Mouse (Mus musculus) intestine, embryonic 14.5 days (tissue): Measurements from ENCODE around the gene 5830411N06Rik. TPM values are rescaled to one million over a fixed set of nuclear protein-coding genes. Genes with fewer than 3 reads are reported as not detected.
A peak's percentile ranks its signal among the peaks of the same experiment; 100 is the strongest.

Source experiments
- ATAC-seq: fragments of 200-750 bp; cut with Nextera tagmentation; replicated peaks from 2 replicates; pipeline ENCODE4 v1.8.0; 2017; ENCODE audit warnings: low read depth, moderate number of reproducible peaks, moderate TSS enrichment, moderate library complexity; ENCODE audit not compliant: low FRiP score, low TSS enrichment
- DNase-seq: peaks from one replicate; pipeline ENCODE4 v3.0.0-alpha.2; 2018; ENCODE audit warnings: low spot score
- H3K27ac ChIP-seq: fragments of 300-500 bp; sonication (generic); 2 replicates; pipeline ENCODE4 v1.5.1; 2014; ENCODE audit warnings: low read depth, mild to moderate bottlenecking, control low read depth
- H3K27me3 ChIP-seq: fragments of 300-500 bp; sonication (generic); replicated peaks from 2 replicates; pipeline ENCODE4 v1.6.1; 2014; ENCODE audit warnings: low read length, control low read depth; ENCODE audit not compliant: control insufficient read depth, insufficient read depth
- H3K36me3 ChIP-seq: fragments of 300-500 bp; sonication (generic); 2 replicates; pipeline ENCODE4 v1.6.1; 2014; ENCODE audit warnings: low read length, control low read depth; ENCODE audit not compliant: control insufficient read depth, insufficient read depth
- H3K4me1 ChIP-seq: fragments of 300-500 bp; sonication (generic); replicated peaks from 2 replicates; pipeline ENCODE4 v1.6.1; 2014; ENCODE audit warnings: low read length, control low read depth, mixed read lengths; ENCODE audit not compliant: control insufficient read depth, insufficient read depth
- H3K4me2 ChIP-seq: fragments of 300-500 bp; sonication (generic); 2 replicates; pipeline ENCODE4 v1.6.1; 2014; ENCODE audit warnings: low read length
- H3K4me3 ChIP-seq: fragments of 300-500 bp; sonication (generic); 2 replicates; pipeline ENCODE4 v1.5.1; 2014; ENCODE audit warnings: low read depth, low read length, control low read depth, mixed read lengths
- H3K9ac ChIP-seq: fragments of 300-500 bp; sonication (generic); 2 replicates; pipeline ENCODE4 v1.6.1; 2014; ENCODE audit warnings: mild to moderate bottlenecking, low read length
- H3K9me3 ChIP-seq: fragments of 300-500 bp; sonication (generic); 2 replicates; pipeline ENCODE4 v1.6.1; 2016; ENCODE audit warnings: low read length, control low read depth; ENCODE audit not compliant: control insufficient read depth
- WGBS: fragments of 180-500 bp; shearing (Covaris S2); extraction: QIAGEN DNeasy Blood & Tissue Kit; methylation state at CpG from one replicate; pipeline ENCODE4 v1.1.7; 2014; 5-methylcytosine and 5-hydroxymethylcytosine counted together
- polyA plus RNA-seq: library from polyadenylated mRNA; unstranded; fragments of >200 nt; fragmentation: Nextera tagmentation; extraction: Ambion mirVana; gene quantifications from 2 replicates; pipeline ENCODE4 v1.2.1, GENCODE M21; 2014

The 5830411N06Rik gene
- not detected in 2 replicates for polyA plus RNA-seq

DNA sequence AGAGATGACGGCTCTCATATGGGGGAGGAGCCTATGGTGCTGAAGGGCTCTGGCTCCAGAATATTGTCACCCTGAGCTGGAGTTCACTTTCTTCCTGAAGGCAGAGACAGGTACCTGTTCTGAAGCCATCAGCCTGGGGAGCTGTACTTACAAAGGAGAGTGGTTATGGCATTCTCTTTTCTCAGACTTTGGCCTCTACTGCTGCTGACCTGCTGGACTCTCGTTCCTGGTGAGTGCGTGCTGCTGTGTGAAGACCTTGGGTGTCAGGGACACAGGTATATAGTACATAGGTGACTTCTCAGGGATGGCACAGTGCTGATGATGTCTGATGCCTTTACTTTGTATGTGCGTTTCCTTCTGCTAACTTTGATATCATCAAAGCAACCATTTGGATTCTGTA, at the start of gene 5830411N06Rik:
Gene 5830411N06Rik (plus strand): TSS at position 69 of the 400 bp plus-strand sequence.
- Histone ChIP-seq H3K27me3 (no peaks in the 10 kb centered on the region), H3K4me1 (no peaks in the 10 kb centered on the region), H3K36me3 (no peaks in the 10 kb centered on the region), H3K4me2 (no peak within 1 kb of the TSS), H3K27ac (no peak within 1 kb of the TSS), H3K9me3 (0 out of 2 replicates have a peak, but pooled peaks cover 2% of the 10 kb centered on the region), H3K4me3 (no peak within 1 kb of the TSS), H3K9ac (no peak within 1 kb of the TSS)
- WGBS, result 81% methylated on average over 4 of the region's 4 CpGs
- no peak for ATAC-seq
- peak; percentile 43 for DNase-seq

DNA sequence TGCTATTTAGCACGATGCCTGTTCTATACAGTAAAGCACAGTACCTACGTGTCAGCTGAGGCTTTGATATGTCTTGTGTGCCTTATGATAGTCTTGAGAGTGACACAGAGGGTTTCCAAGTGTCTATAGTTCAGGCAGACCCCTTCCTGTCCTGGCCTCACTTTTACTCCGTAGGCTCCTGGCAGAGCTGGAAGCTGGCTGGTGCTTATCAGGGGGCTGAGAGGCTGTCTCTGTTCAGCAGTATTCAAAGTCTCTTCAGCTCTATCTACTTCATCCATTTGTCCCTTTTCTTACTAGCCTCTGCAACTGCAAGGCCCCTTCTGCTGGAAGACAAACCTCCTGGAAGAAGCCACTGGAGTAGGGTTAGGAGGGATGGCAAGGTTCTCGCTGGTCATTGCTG, 46.0 kb upstream of the 5830411N06Rik start:
- H3K4me1 ChIP-seq, result no peaks in the 10 kb centered on the region
- no peaks in the 10 kb centered on the region for H3K27me3 ChIP-seq
- H3K4me2 ChIP-seq, result no peak overlapping the region
- no peak overlapping the region for H3K4me3 ChIP-seq
- H3K9me3 ChIP-seq, result no peaks in the 10 kb centered on the region
- DNase-seq (no peak), ATAC-seq (no peak)
- H3K9ac ChIP-seq, result no peak overlapping the region
- H3K27ac ChIP-seq, result no peak overlapping the region
- no peaks in the 10 kb centered on the region for H3K36me3 ChIP-seq
- WGBS, result 85% methylated on average over 4 of the region's 4 CpGs

DNA sequence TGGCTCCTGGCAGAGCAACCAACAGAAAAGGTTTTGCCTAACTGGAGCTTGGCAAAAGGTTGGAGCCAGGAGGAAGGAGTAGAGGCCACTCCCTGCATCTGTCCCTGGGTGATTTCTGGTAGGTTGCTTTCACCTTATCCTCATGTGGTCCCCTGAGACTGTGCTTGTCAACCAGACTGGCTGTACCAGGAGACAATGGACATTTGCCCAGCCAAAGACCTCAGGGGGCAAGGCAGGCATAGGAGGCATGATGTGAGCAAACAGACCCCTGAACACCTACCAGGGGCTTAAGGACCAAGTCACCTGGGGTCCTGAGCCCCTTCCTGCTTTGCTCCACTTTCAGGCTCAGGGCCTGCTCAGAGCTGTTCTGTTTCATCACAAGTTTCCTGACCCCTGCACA, 41.2 kb upstream of the 5830411N06Rik start, which contains the start of gene Olfr524:
Gene Olfr524 (minus strand): TSS at position 101 of the 400 bp plus-strand sequence.
- ATAC-seq (no peak), DNase-seq (no peak)
- Histone ChIP-seq H3K4me2 (no peak within 1 kb of the TSS), H3K27me3 (0 out of 2 replicates have a peak, but pooled peaks cover 3% of the 10 kb centered on the region), H3K4me1 (no peaks in the 10 kb centered on the region), H3K9ac (no peak within 1 kb of the TSS), H3K9me3 (no peaks in the 10 kb centered on the region), H3K4me3 (no peak within 1 kb of the TSS), H3K36me3 (no peaks in the 10 kb centered on the region), H3K27ac (no peak within 1 kb of the TSS)

DNA sequence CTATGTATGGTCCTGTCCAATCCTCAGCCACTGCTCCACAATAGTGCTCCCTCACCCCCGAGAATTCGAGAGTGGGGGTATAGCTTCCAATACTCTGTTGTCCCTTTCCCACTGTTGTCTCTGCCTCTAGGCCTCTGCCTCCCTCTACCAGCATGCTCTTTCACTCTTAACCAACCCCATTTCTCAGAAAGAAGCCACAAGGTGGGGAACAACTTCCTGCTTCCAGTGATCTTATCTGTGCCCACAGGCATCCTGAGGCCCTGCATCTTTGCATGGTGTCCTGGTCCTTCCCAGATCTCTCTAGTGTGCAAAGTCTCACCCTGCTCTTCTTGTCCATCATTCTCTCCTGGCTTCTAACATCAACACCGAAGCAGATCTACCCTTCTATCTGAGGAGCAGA, 40.2 kb upstream of the 5830411N06Rik start:
- 88% methylated on average over 3 of the region's 3 CpGs for WGBS
- no peak overlapping the region for H3K4me3 ChIP-seq
- ATAC-seq, result no peak
- H3K4me2 ChIP-seq, result no peak overlapping the region
- H3K27me3 ChIP-seq, result 0 out of 2 replicates have a peak, but pooled peaks cover 3% of the 10 kb centered on the region
- no peak overlapping the region for H3K27ac ChIP-seq
- H3K9ac ChIP-seq, result no peak overlapping the region
- H3K4me1 ChIP-seq, result no peaks in the 10 kb centered on the region
- no peak for DNase-seq
- H3K9me3 ChIP-seq, result no peaks in the 10 kb centered on the region
- no peaks in the 10 kb centered on the region for H3K36me3 ChIP-seq

- no peak overlapping the region for H3K4me2 ChIP-seq
- H3K4me3 ChIP-seq, result no peak overlapping the region
- DNase-seq (no peak), ATAC-seq (no peak)
- 0 out of 2 replicates have a peak, but pooled peaks cover 3% of the 10 kb centered on the region for H3K27me3 ChIP-seq
- H3K4me1 ChIP-seq, result no peaks in the 10 kb centered on the region
- H3K27ac ChIP-seq, result no peak overlapping the region
- H3K36me3 ChIP-seq, result no peaks in the 10 kb centered on the region
- H3K9me3 ChIP-seq, result no peaks in the 10 kb centered on the region
- H3K9ac ChIP-seq, result no peak overlapping the region
- 70% methylated on average over 8 of the region's 8 CpGs for WGBS
These were observed 38.9 kb upstream of the 5830411N06Rik start for GRCm38 (mm10) chr7:140208153-140208552.

- H3K9ac ChIP-seq, result no peak overlapping the region
- no peaks in the 10 kb centered on the region for H3K9me3 ChIP-seq
- H3K27me3 ChIP-seq, result 0 out of 2 replicates have a peak, but pooled peaks cover 3% of the 10 kb centered on the region
- H3K36me3 ChIP-seq, result no peaks in the 10 kb centered on the region
- no peaks in the 10 kb centered on the region for H3K4me1 ChIP-seq
- DNase-seq (no peak), ATAC-seq (no peak)
- H3K4me3 ChIP-seq, result no peak overlapping the region
- no peak overlapping the region for H3K4me2 ChIP-seq
- no peak overlapping the region for H3K27ac ChIP-seq
- 75% methylated on average over 3 of the region's 3 CpGs for WGBS
These were observed 38.4 kb upstream of the 5830411N06Rik start for GRCm38 (mm10) chr7:140208677-140209076.

DNA sequence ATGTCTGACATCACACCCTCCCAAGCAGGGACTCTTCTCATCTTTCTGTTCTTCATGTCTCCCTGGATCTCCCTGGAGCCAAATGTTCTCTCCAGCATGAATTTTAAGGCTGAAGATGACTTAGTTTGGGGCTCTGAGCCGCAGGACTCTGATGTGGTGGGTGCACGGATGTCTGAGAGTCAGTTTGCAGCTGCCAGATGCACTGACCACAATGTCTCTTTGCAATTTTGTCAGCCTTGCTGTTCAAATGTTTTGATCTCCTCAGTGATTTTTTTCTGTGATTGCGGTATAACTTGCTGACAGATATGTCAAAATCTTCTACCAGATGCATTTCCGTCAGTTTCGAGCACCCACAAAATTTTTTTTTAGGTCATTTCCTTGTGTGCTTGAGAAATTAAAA, 33.2 kb upstream of the 5830411N06Rik start:
- H3K4me2 ChIP-seq, result no peak overlapping the region
- no peak overlapping the region for H3K4me3 ChIP-seq
- no peaks in the 10 kb centered on the region for H3K9me3 ChIP-seq
- no peaks in the 10 kb centered on the region for H3K36me3 ChIP-seq
- ATAC-seq (no peak), DNase-seq (no peak)
- no peaks in the 10 kb centered on the region for H3K4me1 ChIP-seq
- 0 out of 2 replicates have a peak, but pooled peaks cover 3% of the 10 kb centered on the region for H3K27me3 ChIP-seq
- no peak overlapping the region for H3K9ac ChIP-seq
- 82% methylated on average over 5 of the region's 5 CpGs for WGBS
- H3K27ac ChIP-seq, result no peak overlapping the region

DNA sequence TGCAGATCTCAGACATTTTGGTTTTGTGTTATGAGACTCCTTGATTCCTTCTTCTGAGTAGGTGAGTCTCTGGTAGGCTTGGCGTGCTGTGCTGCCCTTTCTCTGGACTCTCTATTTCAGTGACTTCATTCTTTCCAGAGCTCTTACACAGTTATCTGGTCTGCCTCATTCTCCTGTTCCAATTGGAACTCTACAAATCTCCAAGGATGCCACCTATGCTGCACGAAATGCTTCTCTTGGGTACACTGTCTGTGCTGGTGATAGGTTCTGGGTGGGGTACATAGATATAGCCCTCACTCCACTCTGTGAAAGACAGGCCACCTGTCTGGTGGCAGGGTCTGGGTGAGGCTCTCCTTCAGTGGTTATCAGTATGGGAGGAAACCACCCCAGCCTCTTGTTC, 29.1 kb upstream of the 5830411N06Rik start, which contains the start of gene Cd163l1:
Gene Cd163l1 (plus strand): TSS at position 301 of the 400 bp plus-strand sequence.
- Histone ChIP-seq H3K9ac (no peak within 1 kb of the TSS), H3K4me1 (no peaks in the 10 kb centered on the region), H3K4me2 (no peak within 1 kb of the TSS), H3K4me3 (no peak within 1 kb of the TSS), H3K36me3 (no peaks in the 10 kb centered on the region), H3K9me3 (no peaks in the 10 kb centered on the region), H3K27me3 (no peaks in the 10 kb centered on the region), H3K27ac (no peak within 1 kb of the TSS)
- no peak for ATAC-seq
- WGBS, result 84% methylated on average over 2 of the region's 2 CpGs
- no peak for DNase-seq

- Histone ChIP-seq H3K9me3 (no peaks in the 10 kb centered on the region), H3K4me3 (no peak overlapping the region), H3K4me1 (no peaks in the 10 kb centered on the region), H3K9ac (no peak overlapping the region), H3K4me2 (no peak overlapping the region), H3K36me3 (no peaks in the 10 kb centered on the region), H3K27me3 (no peaks in the 10 kb centered on the region), H3K27ac (no peak overlapping the region)
- WGBS, result 11% methylated on average over 1 of the region's 1 CpGs
- ATAC-seq (no peak), DNase-seq (peak; percentile 9)
These were observed 27.8 kb upstream of the 5830411N06Rik start for GRCm38 (mm10) chr7:140219268-140219667.
